Mouse (Mus musculus) ES-E14 (cell line): ENCODE data around the gene Usp34. TPM values are rescaled to one million over a fixed set of nuclear protein-coding genes. Genes with fewer than 3 reads are reported as not detected.
A peak's percentile ranks its signal among the peaks of the same experiment; 100 is the strongest.

Experiments
- DNase-seq: peaks from one replicate; pipeline ENCODE4 v3.0.0-alpha.2; 2013; ENCODE audit warnings: low read depth, low spot score
- H3K27ac ChIP-seq: 2 replicates; pipeline ENCODE4 v1.5.1; 2012; ENCODE audit warnings: low read depth, mild to moderate bottlenecking, low read length, moderate library complexity, mixed read lengths; ENCODE audit not compliant: poor library complexity, insufficient read depth, severe bottlenecking
- H3K36me3 ChIP-seq: 2 replicates; pipeline ENCODE4 v1.6.1; 2012; ENCODE audit warnings: mild to moderate bottlenecking, low read length, moderate library complexity, mixed read lengths; ENCODE audit not compliant: control insufficient read depth, poor library complexity, insufficient read depth, severe bottlenecking
- H3K4me1 ChIP-seq, 2 experiments: fragments of 150-350 bp in 1 of 2; sonication (generic) in 1 of 2; 2 replicates each; pipeline ENCODE4 v1.6.1; 2012; ENCODE audit warnings: low read length in 2 of 2, mild to moderate bottlenecking in 1 of 2, mixed read lengths in 1 of 2; ENCODE audit not compliant: control insufficient read depth in 2 of 2, insufficient read depth in 2 of 2, poor library complexity in 1 of 2
- H3K4me3 ChIP-seq, 2 experiments: fragments of 150-350 bp in 1 of 2; sonication (generic) in 1 of 2; 2 replicates each; pipeline ENCODE4 v1.5.1; 2012; ENCODE audit warnings: low read length in 2 of 2, low read depth in 1 of 2, mild to moderate bottlenecking in 1 of 2, mixed read lengths in 1 of 2; ENCODE audit not compliant: insufficient read depth in 1 of 2, poor library complexity in 1 of 2, severe bottlenecking in 1 of 2
- H3K9ac ChIP-seq: 2 replicates; pipeline ENCODE4 v1.6.1; 2012; ENCODE audit warnings: low read depth, mild to moderate bottlenecking, low read length, mixed read lengths; ENCODE audit not compliant: poor library complexity, insufficient read depth, severe bottlenecking
- H3K9me3 ChIP-seq: fragments of 150-350 bp; sonication (generic); 2 replicates; pipeline ENCODE4 v1.6.1; 2012; ENCODE audit warnings: low read depth, mild to moderate bottlenecking, low read length; ENCODE audit not compliant: control insufficient read depth, insufficient read depth
- CHD2 ChIP-seq: IDR thresholded peaks from 2 replicates; pipeline ENCODE4 v1.6.1; 2014; ENCODE audit warnings: mild to moderate bottlenecking, low read depth, low read length, inconsistent platforms
- HCFC1 ChIP-seq: IDR thresholded peaks from 2 replicates; pipeline ENCODE4 v1.6.1; 2012; ENCODE audit warnings: low read length, inconsistent platforms, borderline replicate concordance; ENCODE audit not compliant: insufficient read depth
- MAFK ChIP-seq: IDR thresholded peaks from 2 replicates; pipeline ENCODE4 v1.6.1; 2014; ENCODE audit warnings: mild to moderate bottlenecking, low read depth, low read length, inconsistent platforms; ENCODE audit not compliant: insufficient read depth
- ZC3H11A ChIP-seq: IDR thresholded peaks from 2 replicates; pipeline ENCODE4 v1.6.1; 2012; ENCODE audit warnings: low read depth, mild to moderate bottlenecking, inconsistent platforms, low read length, borderline replicate concordance
- ZNF384 ChIP-seq: IDR thresholded peaks from 2 replicates; pipeline ENCODE4 v1.6.1; 2012; ENCODE audit warnings: low read depth, low read length, inconsistent platforms
- in situ Hi-C, 2 experiments: fragments of 600-800 bp; cut with MboI; formaldehyde crosslinking; loops; one replicate each; pipeline ENCODE4 v1.15.1; 2025; ENCODE audit warnings: low sequenced_read_pairs in 2 of 2, inconsistent platforms in 1 of 2; ENCODE audit not compliant: unreplicated experiment in 2 of 2
- total RNA-seq: library from RNA; depleted of rRNA; stranded (reverse); fragments of 300-350 nt; gene quantifications from 2 replicates; pipeline ENCODE4 v1.2.3, GENCODE M21; 2012

Gene Usp34
- total RNA-seq, 1 experiment = 70.0 TPM

GRCm38 (mm10) chr11:23362305-23362704, 55.6 kb downstream of the Usp34 start:
- no peak for DNase-seq
- no peak for TF ChIP-seq CHD2
- no peak for TF ChIP-seq HCFC1
- TF ChIP-seq MAFK = no peak
- no peak for TF ChIP-seq ZC3H11A
- no peak for TF ChIP-seq ZNF384
- Histone ChIP-seq H3K36me3 (peaks cover 8% of the 10 kb centered on the region), H3K9ac (no peak overlapping the region), H3K9me3 (no peaks in the 10 kb centered on the region), H3K4me1 (no peaks in the 10 kb centered on the region), H3K27ac (no peak overlapping the region), H3K4me3 (no peak overlapping the region)
- in situ Hi-C loops = no loop called here

DNA sequence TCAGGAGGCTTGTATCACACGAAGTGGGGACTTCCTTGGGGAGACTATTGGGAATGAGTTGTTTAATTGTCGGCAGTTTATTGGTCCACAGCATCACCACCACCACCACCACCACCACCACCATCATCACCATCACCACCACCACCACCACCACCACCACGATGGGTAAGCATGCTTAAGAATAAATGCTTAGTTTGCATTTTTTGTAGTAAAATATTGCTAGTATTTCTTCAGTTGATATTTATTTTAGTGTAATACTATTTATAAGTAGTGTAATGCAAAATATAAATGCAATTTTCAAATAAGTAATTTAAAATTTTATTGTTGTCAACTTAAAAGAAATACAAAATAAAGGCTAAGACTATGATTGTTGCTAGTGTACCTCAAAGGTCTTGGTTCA, 57.7 kb downstream of the Usp34 start:
- Histone ChIP-seq H3K4me1 (no peaks in the 10 kb centered on the region), H3K9me3 (no peaks in the 10 kb centered on the region), H3K9ac (no peak overlapping the region), H3K27ac (no peak overlapping the region), H3K4me3 (no peak overlapping the region), H3K36me3 (peaks cover 8% of the 10 kb centered on the region)
- in situ Hi-C loops = no loop called here
- no peak for DNase-seq
- TF ChIP-seq MAFK = peak; percentile 66; the same call in 1 of the 2 replicates
- no peak for TF ChIP-seq CHD2
- no peak for TF ChIP-seq ZNF384
- TF ChIP-seq ZC3H11A = no peak

DNA sequence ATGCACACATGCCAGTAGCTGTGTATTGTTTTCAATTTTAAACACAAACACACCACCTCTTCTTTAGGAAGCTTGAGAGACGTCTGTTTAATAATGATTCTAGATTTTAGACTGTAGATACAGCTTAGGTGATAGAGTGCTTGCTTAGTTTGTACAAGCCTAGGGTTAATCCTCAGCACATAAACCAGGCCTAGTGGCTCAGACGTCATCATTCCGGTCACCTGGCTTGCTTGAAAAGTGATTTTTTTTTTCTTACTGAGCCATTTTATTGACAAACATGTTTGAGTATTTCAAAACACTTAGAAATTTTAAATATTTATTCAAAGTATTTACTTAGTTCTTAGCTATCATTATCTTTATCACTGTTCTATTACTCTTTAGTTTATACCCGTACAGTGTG, 65.3 kb downstream of the Usp34 start:
- Histone ChIP-seq H3K4me1 (no peaks in the 10 kb centered on the region), H3K27ac (no peak overlapping the region), H3K9me3 (no peaks in the 10 kb centered on the region), H3K4me3 (no peak overlapping the region), H3K36me3 (peaks cover 2% of the 10 kb centered on the region; the same call in 1 of the 2 replicates), H3K9ac (no peak overlapping the region)
- TF ChIP-seq CHD2 (no peak), ZC3H11A (no peak), MAFK (no peak), ZNF384 (no peak), HCFC1 (no peak)
- DNase-seq = no peak
- in situ Hi-C loops = no loop called here

GRCm38 (mm10) chr11:23372490-23372889, 65.8 kb downstream of the Usp34 start:
- peaks cover 2% of the 10 kb centered on the region; the same call in 1 of the 2 replicates for H3K36me3 ChIP-seq

DNA sequence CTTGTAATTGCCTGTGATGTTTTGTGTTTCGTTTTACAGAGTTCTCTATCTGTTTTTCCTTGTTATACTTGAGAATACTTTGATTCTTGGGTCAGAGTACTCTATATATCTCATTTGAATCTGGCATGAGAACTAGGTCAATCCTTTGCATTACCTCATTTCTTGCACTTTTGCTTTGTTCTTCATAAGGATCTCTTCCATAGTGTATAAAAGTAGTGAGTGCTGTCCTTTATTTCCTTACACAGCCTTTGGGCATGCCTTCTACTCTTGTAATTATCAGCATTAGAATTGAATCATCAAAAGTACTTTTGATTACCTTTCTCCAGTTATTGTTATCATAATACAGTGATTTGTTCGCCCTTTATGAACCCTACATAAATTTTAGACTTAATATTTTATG, 73.4 kb downstream of the Usp34 start:
- no peak overlapping the region for H3K27ac ChIP-seq
- no peaks in the 10 kb centered on the region for H3K9me3 ChIP-seq
- TF ChIP-seq ZC3H11A (no peak), ZNF384 (no peak), MAFK (no peak), HCFC1 (no peak), CHD2 (no peak)
- H3K9ac ChIP-seq = no peak overlapping the region
- no peaks in the 10 kb centered on the region; a peak in 1 of 4 replicates for H3K4me1 ChIP-seq
- no peak for DNase-seq
- H3K36me3 ChIP-seq = peaks cover 3% of the 10 kb centered on the region
- in situ Hi-C loops = no loop called here
- H3K4me3 ChIP-seq = no peak overlapping the region

More at GRCm38 (mm10) chr11:23372490-23372889, 65.8 kb downstream of the Usp34 start:
- H3K9ac ChIP-seq = no peak overlapping the region
- H3K9me3 ChIP-seq = no peaks in the 10 kb centered on the region
- TF ChIP-seq ZC3H11A = no peak
- no peak for TF ChIP-seq ZNF384
- no peak for TF ChIP-seq CHD2
- TF ChIP-seq HCFC1 = no peak
- no peak for TF ChIP-seq MAFK
- no peak for DNase-seq
- no peak overlapping the region for H3K27ac ChIP-seq
- no peak overlapping the region for H3K4me3 ChIP-seq
- H3K4me1 ChIP-seq = no peaks in the 10 kb centered on the region
- in situ Hi-C loops = no loop called here
